In genomic region chr5:27275871-27276270, GRCm38 (mm10) we compare ENCODE assay signal across 32 mouse cellular contexts.
"Had no signal": no experiment of that assay in that cellular context is flagged by ENCODE, and none has a peak within 500 bp of the region (broad histone marks: within the 10 kb centered on the region; RNA-seq: fewer than 3 reads in every experiment).

No protein-coding gene starts in this region.

- DNase-seq: left cerebral cortex, postnatal 4 days; liver; liver, embryonic 13.5 days; liver, postnatal 0 days; lung, adult 18-20 months; lung, adult 2 months; lung, embryonic 14.5 days; lung, postnatal 10 days; lung, postnatal 14 days; lung, postnatal 36 days; lung, postnatal 4 days; midbrain, embryonic 14.5 days had no signal

- H3K27me3 ChIP-seq: limb, embryonic 12.5 days; limb, embryonic 13.5 days; limb, embryonic 15.5 days; liver, embryonic 13.5 days; liver, embryonic 15.5 days; lung, embryonic 15.5 days; megakaryocyte, embryonic 14.5 days; midbrain, embryonic 12.5 days; midbrain, embryonic 13.5 days; midbrain, embryonic 15.5 days; neural tube, embryonic 12.5 days had no signal

- H3K4me2 ChIP-seq: limb, embryonic 12.5 days; limb, embryonic 13.5 days; limb, embryonic 15.5 days; liver, embryonic 11.5 days; liver, embryonic 13.5 days; liver, embryonic 15.5 days; lung, embryonic 14.5 days; lung, embryonic 15.5 days; midbrain, embryonic 11.5 days; midbrain, embryonic 12.5 days; midbrain, embryonic 13.5 days; midbrain, embryonic 15.5 days; neural tube, embryonic 12.5 days had no signal

- H3K9ac ChIP-seq: limb, embryonic 12.5 days; limb, embryonic 13.5 days; limb, embryonic 15.5 days; liver, embryonic 13.5 days; liver, embryonic 14.5 days; liver, embryonic 15.5 days; liver, postnatal 0 days; lung, embryonic 14.5 days; lung, embryonic 15.5 days; midbrain, embryonic 12.5 days; midbrain, embryonic 13.5 days; midbrain, embryonic 15.5 days; neural tube, embryonic 12.5 days had no signal

- H3K9me3 ChIP-seq: limb, embryonic 10.5 days; limb, embryonic 12.5 days; limb, embryonic 13.5 days; limb, embryonic 15.5 days; liver, embryonic 13.5 days; liver, embryonic 15.5 days; lung, embryonic 15.5 days; midbrain, embryonic 10.5 days; midbrain, embryonic 12.5 days; midbrain, embryonic 13.5 days; midbrain, embryonic 15.5 days; neural tube, embryonic 12.5 days had no signal

- H3K4me3 ChIP-seq: left cerebral cortex, adult 2 months; limb, embryonic 10.5 days; limb, embryonic 12.5 days; limb, embryonic 13.5 days; limb, embryonic 15.5 days; liver, embryonic 13.5 days; liver, embryonic 15.5 days; lung, embryonic 15.5 days; megakaryocyte, embryonic 14.5 days; midbrain, embryonic 10.5 days; midbrain, embryonic 12.5 days; midbrain, embryonic 13.5 days; midbrain, embryonic 15.5 days; myocyte; neural tube, embryonic 12.5 days had no signal

- H3K4me1 ChIP-seq: limb, embryonic 10.5 days; limb, embryonic 12.5 days; limb, embryonic 13.5 days; limb, embryonic 15.5 days; liver, embryonic 13.5 days; liver, embryonic 15.5 days; lung, embryonic 15.5 days; megakaryocyte, embryonic 14.5 days; midbrain, embryonic 10.5 days; midbrain, embryonic 12.5 days; midbrain, embryonic 13.5 days; neural tube, embryonic 12.5 days had no signal

- ATAC-seq: liver, postnatal 0 days; lung, postnatal 0 days; midbrain, embryonic 13.5 days; midbrain, embryonic 15.5 days; midbrain, embryonic 16.5 days had no signal

- H3K27ac ChIP-seq: left cerebral cortex, adult 2 months; limb, embryonic 10.5 days; limb, embryonic 12.5 days; limb, embryonic 13.5 days; limb, embryonic 15.5 days; liver, embryonic 13.5 days; liver, embryonic 14.5 days; liver, embryonic 15.5 days; lung, embryonic 15.5 days; macrophage; midbrain, embryonic 10.5 days; midbrain, embryonic 12.5 days; midbrain, embryonic 13.5 days; midbrain, embryonic 15.5 days; neural tube, embryonic 12.5 days had no signal

- H3K36me3 ChIP-seq: limb, embryonic 10.5 days; limb, embryonic 12.5 days; limb, embryonic 13.5 days; limb, embryonic 15.5 days; liver, embryonic 13.5 days; liver, embryonic 15.5 days; lung, embryonic 15.5 days; midbrain, embryonic 10.5 days; midbrain, embryonic 12.5 days; midbrain, embryonic 13.5 days; midbrain, embryonic 15.5 days; neural tube, embryonic 12.5 days had no signal
